Mouse (Mus musculus) intestine, postnatal 0 days (tissue): ENCODE results near the gene Rflnb. TPM values are rescaled to one million over a fixed set of nuclear protein-coding genes. Genes with fewer than 3 reads are reported as not detected.
A peak's percentile ranks its signal among the peaks of the same experiment; 100 is the strongest.

Source experiments
- ATAC-seq: fragments of 200-750 bp; cut with Nextera tagmentation; 2 replicates; pipeline ENCODE4 v1.8.0; 2017; ENCODE audit warnings: mild to moderate bottlenecking, moderate TSS enrichment, moderate library complexity
- H3K27ac ChIP-seq: fragments of 300-500 bp; sonication (generic); 2 replicates; pipeline ENCODE4 v1.5.1; 2014; ENCODE audit warnings: mild to moderate bottlenecking, low read depth, low read length, moderate library complexity
- H3K27me3 ChIP-seq: fragments of 300-500 bp; sonication (generic); replicated peaks from 2 replicates; pipeline ENCODE4 v1.6.1; 2014; ENCODE audit warnings: low read length, mixed read lengths; ENCODE audit not compliant: control insufficient read depth, insufficient read depth
- H3K36me3 ChIP-seq: fragments of 300-500 bp; sonication (generic); 2 replicates; pipeline ENCODE4 v1.6.1; 2014; ENCODE audit warnings: mild to moderate bottlenecking, moderate library complexity; ENCODE audit not compliant: control insufficient read depth, insufficient read depth
- H3K4me1 ChIP-seq: fragments of 300-500 bp; sonication (generic); replicated peaks from 2 replicates; pipeline ENCODE4 v1.6.1; 2014; ENCODE audit warnings: antibody characterized with exemption, low read length, mixed read lengths; ENCODE audit not compliant: control insufficient read depth, insufficient read depth
- H3K4me2 ChIP-seq: fragments of 300-500 bp; sonication (generic); replicated peaks from 2 replicates; pipeline ENCODE4 v1.6.1; 2014; ENCODE audit warnings: low read depth, mild to moderate bottlenecking, moderate library complexity
- H3K4me3 ChIP-seq: fragments of 300-500 bp; sonication (generic); 2 replicates; pipeline ENCODE4 v1.5.1; 2014; ENCODE audit warnings: low read depth, low read length
- H3K9ac ChIP-seq: fragments of 300-500 bp; sonication (generic); 2 replicates; pipeline ENCODE4 v1.6.1; 2014; ENCODE audit warnings: mild to moderate bottlenecking, low read depth, low read length
- H3K9me3 ChIP-seq: fragments of 300-500 bp; sonication (generic); 2 replicates; pipeline ENCODE4 v1.6.1; 2016; ENCODE audit warnings: mixed run types; ENCODE audit not compliant: control insufficient read depth
- CTCF ChIP-seq: sonication (generic); IDR thresholded peaks from 2 replicates; pipeline ENCODE4 v1.5.1; 2016; ENCODE audit warnings: low read depth, mild to moderate bottlenecking, control low read depth, antibody characterized with exemption, moderate library complexity
- WGBS: fragments of 180-500 bp; shearing (Covaris S2); extraction: QIAGEN DNeasy Blood & Tissue Kit; methylation state at CpG from one replicate; pipeline ENCODE4 v1.1.7; 2014; 5-methylcytosine and 5-hydroxymethylcytosine counted together
- polyA plus RNA-seq: library from polyadenylated mRNA; unstranded; fragments of >200 nt; fragmentation: Nextera tagmentation; extraction: Ambion mirVana; gene quantifications from 2 replicates; pipeline ENCODE4 v1.2.1, GENCODE M21; 2015

Rflnb gene
- polyA plus RNA-seq, 1 experiment from 2014 or later, result 24.2 TPM

DNA sequence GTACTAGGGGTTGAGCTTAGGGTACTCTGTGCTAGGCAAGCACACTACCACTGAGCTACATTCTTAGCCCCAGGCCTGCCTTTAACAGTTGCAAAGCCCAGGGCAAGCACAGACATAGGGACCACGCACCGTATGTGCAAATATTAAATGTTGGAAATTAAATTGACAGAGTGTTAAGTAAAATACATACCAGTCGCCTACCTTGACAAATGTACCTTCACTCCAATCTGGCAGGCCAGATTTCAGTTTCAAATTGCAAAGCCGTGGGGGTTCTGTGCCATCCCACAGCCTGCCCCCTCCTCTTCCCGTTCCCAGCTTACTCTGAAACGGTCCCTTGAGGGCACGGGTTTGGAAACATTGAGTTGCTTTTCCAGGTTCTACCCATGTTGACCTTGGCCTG lies 41.6 kb downstream of the Rflnb start:
- WGBS, result 75% methylated on average over 7 of the region's 7 CpGs
- Histone ChIP-seq H3K27ac (no peak overlapping the region), H3K4me1 (no peaks in the 10 kb centered on the region), H3K4me2 (no peak overlapping the region), H3K36me3 (no peaks in the 10 kb centered on the region), H3K9me3 (no peaks in the 10 kb centered on the region), H3K9ac (no peak overlapping the region), H3K4me3 (no peak overlapping the region), H3K27me3 (no peaks in the 10 kb centered on the region)
- no peak for TF ChIP-seq CTCF
- ATAC-seq, result no peak

DNA sequence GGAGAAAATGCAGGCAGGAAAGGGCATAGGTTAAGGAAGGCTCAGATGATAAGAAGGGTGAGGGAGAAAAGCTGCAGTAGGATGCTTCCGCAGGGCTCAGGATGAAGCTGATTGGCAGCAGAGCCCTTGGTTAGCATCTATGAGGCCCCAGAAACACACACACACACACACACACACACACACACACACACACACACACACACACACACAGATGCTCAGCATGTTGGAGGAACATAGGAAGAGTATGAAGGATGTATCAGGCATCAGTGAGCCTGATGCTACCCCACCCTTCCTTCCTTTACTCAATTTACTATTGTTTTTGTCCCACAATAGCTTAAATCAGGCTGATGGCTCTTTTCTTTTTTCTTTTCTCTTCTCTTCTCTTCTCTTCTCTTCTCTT lies 43.0 kb downstream of the Rflnb start:
- H3K36me3 ChIP-seq, result no peaks in the 10 kb centered on the region
- no peak for ATAC-seq
- H3K4me1 ChIP-seq, result no peaks in the 10 kb centered on the region
- no peak overlapping the region for H3K4me3 ChIP-seq
- H3K27ac ChIP-seq, result no peak overlapping the region
- 70% methylated on average over 1 of the region's 1 CpGs for WGBS
- H3K9ac ChIP-seq, result no peak overlapping the region
- H3K4me2 ChIP-seq, result no peak overlapping the region
- H3K9me3 ChIP-seq, result no peaks in the 10 kb centered on the region
- no peak for TF ChIP-seq CTCF
- no peaks in the 10 kb centered on the region for H3K27me3 ChIP-seq

DNA sequence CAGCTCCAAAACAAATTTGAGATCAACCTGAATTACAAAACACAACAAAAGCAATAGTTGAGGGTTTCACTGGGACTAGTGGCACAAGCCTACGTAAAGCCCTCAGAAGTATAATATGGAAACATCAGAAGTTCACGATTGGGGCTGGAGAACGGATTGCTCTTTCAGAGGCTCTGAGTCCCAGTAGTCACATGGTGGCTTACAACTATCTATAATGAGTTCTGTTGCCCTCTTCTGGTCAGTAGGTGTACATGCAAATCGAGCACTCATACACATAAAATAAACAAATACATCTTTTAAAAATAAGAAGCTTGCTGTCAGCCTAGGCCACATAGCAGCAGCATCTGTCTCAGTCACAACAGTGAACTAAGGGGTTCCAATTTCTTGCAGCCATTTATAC lies 44.4 kb downstream of the Rflnb start:
- H3K27me3 ChIP-seq, result no peaks in the 10 kb centered on the region
- no peak overlapping the region for H3K9ac ChIP-seq
- H3K4me2 ChIP-seq, result no peak overlapping the region
- H3K4me1 ChIP-seq, result no peaks in the 10 kb centered on the region
- no peaks in the 10 kb centered on the region for H3K9me3 ChIP-seq
- H3K27ac ChIP-seq, result no peak overlapping the region
- H3K4me3 ChIP-seq, result no peak overlapping the region
- H3K36me3 ChIP-seq, result no peaks in the 10 kb centered on the region
- 77% methylated on average over 4 of the region's 4 CpGs for WGBS
- ATAC-seq, result no peak
- peak; percentile 55 for TF ChIP-seq CTCF

DNA sequence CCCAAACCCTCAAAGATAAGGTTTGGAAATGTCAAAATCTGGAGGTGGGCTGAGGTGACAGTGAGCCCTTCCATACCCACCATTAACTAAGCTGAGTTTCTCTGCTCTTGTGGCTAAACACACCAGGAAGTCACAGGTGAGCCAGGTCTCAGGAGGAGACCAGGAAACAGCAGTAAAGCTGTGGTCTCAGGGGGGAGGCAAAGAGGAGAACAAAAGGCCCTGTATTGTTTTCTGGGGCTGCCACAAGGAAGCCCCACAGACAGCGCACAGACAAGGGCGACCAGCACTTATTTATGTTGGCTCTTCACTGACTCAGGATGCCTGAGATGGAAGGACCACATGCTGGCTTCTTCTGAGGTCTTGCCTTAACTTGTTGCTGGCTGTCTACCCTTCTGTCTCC lies 47.2 kb downstream of the Rflnb start:
- 44% methylated on average over 2 of the region's 2 CpGs for WGBS

DNA sequence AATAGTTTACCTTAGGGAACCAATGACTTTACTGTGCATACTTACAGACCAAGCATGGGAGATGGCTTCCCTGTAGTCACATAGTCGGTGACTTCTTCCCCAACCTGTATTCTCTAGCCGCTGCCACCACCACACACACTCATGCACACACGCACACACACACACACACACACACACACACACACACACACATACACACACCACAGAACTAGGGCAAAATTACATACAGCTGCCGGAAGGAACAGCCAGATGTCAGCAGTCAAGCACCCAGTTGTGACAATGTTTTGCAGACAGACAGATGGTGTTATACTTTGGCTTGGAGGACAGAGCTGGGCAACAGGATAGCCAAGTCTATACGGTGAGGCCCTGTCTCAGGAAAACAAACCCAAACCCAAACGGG lies 49.5 kb downstream of the Rflnb start:
- Histone ChIP-seq H3K4me1 (no peaks in the 10 kb centered on the region), H3K4me3 (no peak overlapping the region), H3K4me2 (no peak overlapping the region), H3K27ac (no peak overlapping the region), H3K9ac (no peak overlapping the region), H3K36me3 (no peaks in the 10 kb centered on the region), H3K27me3 (no peaks in the 10 kb centered on the region), H3K9me3 (no peaks in the 10 kb centered on the region)
- no peak for ATAC-seq
- 71% methylated on average over 6 of the region's 6 CpGs for WGBS
- TF ChIP-seq CTCF, result no peak

More for the DNA sequence above, 47.2 kb downstream of the Rflnb start:
- no peak for TF ChIP-seq CTCF
- Histone ChIP-seq H3K9me3 (no peaks in the 10 kb centered on the region), H3K9ac (no peak overlapping the region), H3K4me3 (no peak overlapping the region), H3K4me2 (no peak overlapping the region), H3K27ac (no peak overlapping the region), H3K4me1 (no peaks in the 10 kb centered on the region), H3K27me3 (no peaks in the 10 kb centered on the region), H3K36me3 (no peaks in the 10 kb centered on the region)
- ATAC-seq, result no peak

DNA sequence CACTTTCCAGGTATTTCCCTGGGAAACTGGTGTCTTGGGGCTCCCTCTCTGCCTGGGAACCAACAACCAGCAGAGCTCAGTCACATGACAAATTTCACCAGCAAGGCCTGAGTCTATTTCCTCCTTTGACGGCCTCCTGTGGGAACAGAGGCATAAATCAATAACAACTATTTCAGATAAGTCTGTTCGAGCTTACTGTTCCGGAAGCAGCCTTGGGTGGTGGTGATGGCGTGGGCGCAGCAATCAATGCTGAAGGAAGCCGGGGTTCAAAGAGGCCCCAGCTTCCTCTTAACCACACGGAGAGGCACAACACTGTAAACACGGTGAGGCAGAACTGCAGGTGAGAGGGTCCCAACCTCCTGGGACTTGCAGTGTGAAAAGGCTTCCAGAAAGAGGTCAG lies 50.8 kb downstream of the Rflnb start:
- Histone ChIP-seq H3K4me1 (no peaks in the 10 kb centered on the region), H3K4me3 (no peak overlapping the region), H3K4me2 (peak overlapping the region; percentile 37; the same call in 1 of the 2 replicates), H3K9me3 (no peaks in the 10 kb centered on the region), H3K36me3 (no peaks in the 10 kb centered on the region), H3K9ac (0 out of 2 replicates have a peak overlapping the region, but pooled peaks have one; percentile 17), H3K27me3 (no peaks in the 10 kb centered on the region), H3K27ac (peak overlapping the region; percentile 46; the same call in 1 of the 2 replicates)
- no peak for TF ChIP-seq CTCF
- 27% methylated on average over 8 of the region's 8 CpGs for WGBS
- ATAC-seq, result peak; percentile 87

DNA sequence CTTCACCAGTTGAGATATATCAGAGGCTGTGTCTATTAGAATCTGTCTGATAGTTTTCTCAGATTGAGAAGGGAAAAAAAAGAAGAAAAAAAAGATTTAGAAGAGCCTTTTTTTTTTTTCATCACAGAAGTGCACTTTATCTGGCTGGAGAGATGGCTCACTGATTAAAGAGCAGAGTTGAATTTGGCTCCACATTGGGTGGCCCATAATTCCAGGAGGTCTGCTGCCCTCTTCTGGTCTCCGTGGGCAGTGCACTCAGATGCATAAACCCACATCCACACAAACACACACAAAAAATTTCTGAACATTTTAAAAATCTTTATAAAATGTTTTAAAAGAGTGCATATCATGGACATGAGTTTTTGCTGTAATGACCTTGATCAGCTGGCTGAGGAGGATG lies 53.6 kb downstream of the Rflnb start:
- Histone ChIP-seq H3K27me3 (no peaks in the 10 kb centered on the region), H3K4me1 (no peaks in the 10 kb centered on the region), H3K9me3 (no peaks in the 10 kb centered on the region), H3K36me3 (no peaks in the 10 kb centered on the region), H3K9ac (no peak overlapping the region), H3K27ac (no peak overlapping the region), H3K4me2 (no peak overlapping the region), H3K4me3 (no peak overlapping the region)
- WGBS, result 83% methylated on average over 1 of the region's 1 CpGs
- no peak for ATAC-seq
- peak; percentile 55 for TF ChIP-seq CTCF
